Mouse (Mus musculus) left cerebral cortex, postnatal 10 days (tissue): ENCODE measurements around the gene Snap23. TPM values are rescaled to one million over a fixed set of nuclear protein-coding genes. Genes with fewer than 3 reads are reported as not detected.
A peak's percentile ranks its signal among the peaks of the same experiment; 100 is the strongest.

Experiments used
- DNase-seq, 2 experiments: peaks; one replicate each; pipeline ENCODE4 v3.0.0; 2021 to 2022; ENCODE audit warnings: low spot score in 2 of 2, mixed read lengths in 1 of 2; ENCODE audit errors: extremely low spot score in 1 of 2
- intact Hi-C: fragments of 180-260 bp; cut with DNase I; formaldehyde crosslinking; loops from one replicate; pipeline ENCODE4 v1.15.1; 2025
- total RNA-seq, 2 experiments: library from RNA; stranded (reverse); gene quantifications; 2 replicates each; pipeline ENCODE4 v1.2.3; 2021

Gene Snap23
- total RNA-seq, 2 experiments from 2014 or later = 16.5 to 17.4 TPM

GRCm38 (mm10) chr2:120631521-120631920 is 64.0 kb downstream of the Snap23 start:
- DNase-seq = no peak
- intact Hi-C loops = no loop called here

GRCm38 (mm10) chr2:120631957-120632356 is 64.5 kb downstream of the Snap23 start:
- peak; percentile 22 to 26 for DNase-seq
- intact Hi-C loops = no loop called here

GRCm38 (mm10) chr2:120640835-120641234 is 73.4 kb downstream of the Snap23 start:
- intact Hi-C loops = no loop called here
- no peak for DNase-seq

DNA sequence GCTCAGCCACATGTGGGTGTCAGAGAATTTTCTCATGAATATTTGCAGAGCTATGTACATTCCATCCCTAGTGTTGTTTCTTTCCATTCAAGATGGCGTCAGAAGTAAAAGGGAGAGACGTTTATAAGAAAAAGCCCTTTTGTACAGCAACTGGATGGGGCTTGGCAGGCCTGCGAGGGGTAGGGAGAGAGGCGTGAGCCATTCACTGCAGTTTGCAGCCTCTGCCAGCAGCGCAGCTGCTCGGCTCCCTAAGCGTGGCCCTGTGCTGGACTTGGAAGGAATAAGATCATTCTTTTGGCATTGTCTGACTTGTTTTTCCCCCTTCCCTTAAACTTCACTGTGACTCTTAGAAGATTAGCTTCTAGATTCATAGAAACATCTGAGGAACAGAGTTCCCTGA is 76.4 kb downstream of the Snap23 start:
- DNase-seq = peak in 1 of 2 experiments; percentile 52
- intact Hi-C loops = no loop called here

DNA sequence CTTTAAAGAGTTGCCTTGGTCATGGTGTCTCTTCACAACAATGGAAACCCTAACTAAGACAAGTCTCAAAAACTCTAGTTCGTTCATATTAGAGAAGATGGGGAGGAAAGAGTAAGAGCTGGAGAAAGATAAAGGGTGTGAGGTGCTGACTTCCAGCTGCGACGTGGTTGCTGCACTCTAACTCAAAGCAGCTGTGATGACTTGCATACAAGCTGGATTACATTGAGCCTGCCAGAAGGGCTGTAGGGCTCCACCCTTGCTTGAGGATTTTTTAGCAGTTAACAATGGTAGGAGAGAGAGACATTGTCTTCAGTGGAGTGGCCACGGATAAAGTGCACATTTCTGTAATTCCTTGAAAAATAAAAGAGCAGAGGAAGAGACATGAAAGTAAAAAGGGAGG is 79.3 kb downstream of the Snap23 start:
- peak in 1 of 2 experiments; percentile 33 for DNase-seq
- intact Hi-C loops = no loop called here

Other genes starting within 250 kb of the Snap23 start
- gene Vps39, start 214.5 kb upstream of the Snap23 start, total RNA-seq = 10 to 100 TPM; 54.0 to 56.9 TPM
- gene Ganc, start 163.8 kb upstream of the Snap23 start, total RNA-seq = 10 to 100 TPM; 10.4 to 13.5 TPM
- 10 to 100 TPM; 33.6 to 35.2 TPM for gene Tmem87a, start 163.6 kb upstream of the Snap23 start, total RNA-seq
- gene Capn3, start 111.7 kb upstream of the Snap23 start, total RNA-seq = 1 to 10 TPM; 3.0 to 4.7 TPM
- 100 to 1,000 TPM in 1 of 2 experiments, 10 to 100 TPM in 1; 83.8 to 101 TPM for gene Zfp106, start 3.8 kb upstream of the Snap23 start, total RNA-seq
- 10 to 100 TPM; 16.7 to 17.2 TPM for gene Haus2, start 41.7 kb downstream of the Snap23 start, total RNA-seq
- gene Lrrc57, start 41.8 kb downstream of the Snap23 start, total RNA-seq = 10 to 100 TPM; 21.1 to 26.5 TPM
- gene Stard9, start 61.5 kb downstream of the Snap23 start, total RNA-seq = 10 to 100 TPM in 1 of 2 experiments, 1 to 10 TPM in 1; 9.7 to 10.6 TPM